Mouse (Mus musculus) megakaryocyte, embryonic 14.5 days (primary cell): Measurements from ENCODE around the gene Smagp.

Source experiments
- FLI1 ChIP-seq: IDR thresholded peaks from 2 replicates; pipeline ENCODE4 v1.6.1; 2012; ENCODE audit warnings: low read length, inconsistent platforms, mixed read lengths
- GATA1 ChIP-seq: IDR thresholded peaks from 3 replicates; pipeline ENCODE4 v1.6.1; 2012; ENCODE audit warnings: mixed read lengths, low read length, inconsistent platforms, borderline replicate concordance

GRCm38 (mm10) chr15:100679005-100679404, 42.3 kb upstream of the Smagp start:
- TF ChIP-seq GATA1 = no peak
- no peak for TF ChIP-seq FLI1
